Mouse (Mus musculus): ENCODE measurements around the gene Ccdc142.

DNA sequence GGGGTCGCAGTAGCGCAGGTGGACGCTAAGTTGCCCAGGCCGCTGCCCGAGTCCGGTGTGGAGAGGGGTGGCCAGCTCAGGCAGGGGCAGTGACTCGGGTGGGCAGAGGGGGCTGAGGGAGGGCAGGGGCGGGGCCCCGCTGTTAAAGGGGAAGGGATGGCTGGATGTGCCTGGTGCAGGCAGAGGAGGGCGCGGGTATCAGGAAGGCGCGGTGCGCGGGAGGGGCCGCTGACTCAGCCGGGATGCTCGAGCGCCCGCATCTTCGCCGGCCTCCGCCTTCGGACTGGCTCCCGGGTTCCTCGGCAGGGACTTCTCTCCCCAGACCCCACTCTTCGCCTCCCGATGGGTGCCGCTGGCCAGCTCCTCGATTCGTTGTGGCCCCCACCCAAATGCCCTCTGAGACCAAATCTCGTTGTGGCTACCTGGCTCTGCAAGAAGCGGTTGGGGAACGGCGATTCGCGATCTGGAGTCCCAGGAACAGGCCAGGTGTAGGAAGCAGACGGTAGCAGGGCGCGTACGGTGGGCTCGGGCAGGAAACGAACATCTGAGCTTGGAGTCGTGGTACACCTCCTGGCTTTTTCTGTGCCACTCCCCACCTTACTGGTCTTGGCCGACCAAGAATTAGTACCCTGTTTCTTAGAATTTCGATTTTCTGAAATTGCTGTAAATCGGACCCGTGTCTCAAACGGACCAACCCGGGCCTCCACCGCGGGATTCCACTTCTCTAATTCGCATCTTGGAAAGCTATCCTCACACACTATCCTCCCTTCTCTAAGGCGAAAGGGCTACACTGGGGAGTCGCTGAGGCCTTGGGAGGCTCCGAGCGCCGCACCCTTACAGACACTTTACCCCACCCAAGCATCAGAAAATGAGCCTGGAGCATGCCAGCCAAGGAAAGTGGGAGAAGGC is 30.8 kb upstream of the Ccdc142 start:
- TF ChIP-seq POU5F1 (IDR thresholded peaks at IDR 0.05; ENCODE audit: borderline replicate concordance, low read length) (no peak), CTCF (conservative IDR thresholded peaks at IDR 0.05; ENCODE audit: low read length) (no peak), NANOG (IDR thresholded peaks at IDR 0.05; ENCODE audit: borderline replicate concordance, low read length) (no peak)

Data from E14TG2a.4 (cell line).